Mouse (Mus musculus) bone marrow, adult 2 months (tissue): ENCODE data around the gene Nfix. TPM values are rescaled to one million over a fixed set of nuclear protein-coding genes. Genes with fewer than 3 reads are reported as not detected.

Experiments
- H3K27ac ChIP-seq: fragments of 200-500 bp; 2 replicates; pipeline ENCODE4 v1.5.1; 2012; ENCODE audit warnings: low read depth, mild to moderate bottlenecking, control low read depth, inconsistent platforms, low read length; ENCODE audit not compliant: control insufficient read depth, poor library complexity, insufficient read depth
- H3K4me1 ChIP-seq: fragments of 200-500 bp; 2 replicates; pipeline ENCODE4 v1.6.1; 2011; ENCODE audit warnings: low read length; ENCODE audit not compliant: control insufficient read depth, insufficient read depth
- H3K4me3 ChIP-seq: fragments of 200-500 bp; replicated peaks from 2 replicates; pipeline ENCODE3; 2011; ENCODE audit warnings: mild to moderate bottlenecking, low read depth, low read length, control low read depth; ENCODE audit not compliant: control insufficient read depth
- CTCF ChIP-seq: fragments of 200-500 bp; IDR thresholded peaks from 2 replicates; pipeline ENCODE4 v1.5.1; 2011; ENCODE audit warnings: low read length, control low read depth; ENCODE audit not compliant: control insufficient read depth, insufficient read depth
- POLR2A ChIP-seq: fragments of 200-500 bp; IDR thresholded peaks from 2 replicates; pipeline ENCODE4 v1.6.1; 2011; ENCODE audit warnings: low read depth, mild to moderate bottlenecking, control low read depth, low read length, borderline replicate concordance; ENCODE audit not compliant: control insufficient read depth
- WGBS: fragments of 180-500 bp; shearing (Covaris S2); methylation state at CpG from one replicate; pipeline ENCODE4 v1.1.7; 2018; 5-methylcytosine and 5-hydroxymethylcytosine counted together
- polyA plus RNA-seq: library from polyadenylated mRNA; stranded (reverse); fragments of >200 nt; gene quantifications from 2 replicates; pipeline ENCODE4 v1.2.4, GENCODE M21; 2011; ENCODE audit warnings: low replicate concordance; ENCODE audit not compliant: missing spikeins, insufficient read depth, insufficient read length

The Nfix gene
- polyA plus RNA-seq, 1 experiment, result 20.6 TPM

- no peak overlapping the region for H3K4me3 ChIP-seq
- no peak overlapping the region for H3K27ac ChIP-seq
- 90% methylated on average over 5 of the region's 5 CpGs for WGBS
- TF ChIP-seq POLR2A (no peak), CTCF (no peak)
- H3K4me1 ChIP-seq, result no peaks in the 10 kb centered on the region
These were observed 9.8 kb upstream of the Nfix start for GRCm38 (mm10) chr8:84809941-84810280.

DNA sequence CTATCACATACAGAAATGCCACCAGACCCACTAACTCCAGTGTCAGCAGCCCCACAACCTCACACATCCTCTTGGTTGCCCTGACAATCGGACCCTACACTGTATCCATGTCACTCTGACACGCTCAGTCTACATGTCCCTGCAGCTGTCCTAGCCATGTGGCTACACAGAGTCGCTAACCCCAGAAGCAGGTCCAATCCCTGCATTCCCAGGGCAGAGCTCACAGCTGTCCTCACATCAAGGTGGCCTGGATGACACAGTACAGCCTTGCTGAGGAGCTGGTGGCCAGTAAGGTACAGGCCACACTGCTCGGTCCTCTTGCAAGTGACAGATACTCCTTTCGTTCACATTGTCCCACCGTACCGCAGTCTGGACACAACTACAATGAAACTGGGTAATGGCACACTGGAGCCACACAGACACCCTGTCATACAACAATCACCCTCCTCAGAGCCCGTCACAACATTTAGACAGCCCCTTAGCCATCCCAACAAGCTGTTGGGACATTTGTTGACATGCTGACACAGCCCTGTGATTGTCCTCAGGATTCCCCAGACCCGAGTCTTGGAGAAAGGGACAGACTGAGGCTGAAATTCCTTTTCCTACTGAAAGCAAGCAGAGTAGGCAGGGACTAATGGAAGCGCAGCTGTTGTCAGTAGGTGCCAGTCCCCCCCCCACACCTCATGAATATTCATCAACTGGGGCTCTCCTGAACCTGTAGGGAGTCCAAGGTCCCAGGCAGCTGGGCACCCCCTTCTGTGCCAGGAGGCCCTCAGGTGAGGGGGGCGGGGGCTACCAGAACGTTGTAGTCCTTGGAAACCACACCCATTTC, 9.2 kb upstream of the Nfix start:
- H3K4me1 ChIP-seq, result no peaks in the 10 kb centered on the region
- H3K27ac ChIP-seq, result no peak overlapping the region
- no peak overlapping the region for H3K4me3 ChIP-seq
- TF ChIP-seq CTCF, result no peak
- TF ChIP-seq POLR2A, result no peak
- WGBS, result 81% methylated on average over 12 of the region's 12 CpGs

DNA sequence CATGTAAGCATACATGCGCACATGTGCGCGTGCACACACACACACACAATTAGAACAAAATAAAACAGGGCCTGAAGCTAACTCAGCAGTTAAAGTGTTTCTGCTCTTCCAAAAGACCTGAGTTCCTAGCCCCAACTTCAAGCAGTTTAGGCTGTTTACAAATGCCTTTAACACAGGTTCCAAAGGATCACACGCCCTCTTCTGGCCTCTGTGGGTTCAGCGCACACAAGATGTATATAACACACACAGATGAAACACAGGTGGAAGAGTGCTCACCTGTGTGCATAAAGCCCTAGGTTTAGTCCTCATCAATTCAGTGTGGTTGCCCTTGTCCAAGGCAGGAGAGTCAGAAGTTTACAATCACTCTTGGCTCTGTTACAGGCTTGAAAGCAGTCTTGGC, 5.9 kb upstream of the Nfix start:
- Histone ChIP-seq H3K4me1 (no peaks in the 10 kb centered on the region), H3K27ac (no peak overlapping the region), H3K4me3 (no peak overlapping the region)
- no peak for TF ChIP-seq POLR2A
- TF ChIP-seq CTCF, result no peak
- 97% methylated on average over 5 of the region's 5 CpGs for WGBS

DNA sequence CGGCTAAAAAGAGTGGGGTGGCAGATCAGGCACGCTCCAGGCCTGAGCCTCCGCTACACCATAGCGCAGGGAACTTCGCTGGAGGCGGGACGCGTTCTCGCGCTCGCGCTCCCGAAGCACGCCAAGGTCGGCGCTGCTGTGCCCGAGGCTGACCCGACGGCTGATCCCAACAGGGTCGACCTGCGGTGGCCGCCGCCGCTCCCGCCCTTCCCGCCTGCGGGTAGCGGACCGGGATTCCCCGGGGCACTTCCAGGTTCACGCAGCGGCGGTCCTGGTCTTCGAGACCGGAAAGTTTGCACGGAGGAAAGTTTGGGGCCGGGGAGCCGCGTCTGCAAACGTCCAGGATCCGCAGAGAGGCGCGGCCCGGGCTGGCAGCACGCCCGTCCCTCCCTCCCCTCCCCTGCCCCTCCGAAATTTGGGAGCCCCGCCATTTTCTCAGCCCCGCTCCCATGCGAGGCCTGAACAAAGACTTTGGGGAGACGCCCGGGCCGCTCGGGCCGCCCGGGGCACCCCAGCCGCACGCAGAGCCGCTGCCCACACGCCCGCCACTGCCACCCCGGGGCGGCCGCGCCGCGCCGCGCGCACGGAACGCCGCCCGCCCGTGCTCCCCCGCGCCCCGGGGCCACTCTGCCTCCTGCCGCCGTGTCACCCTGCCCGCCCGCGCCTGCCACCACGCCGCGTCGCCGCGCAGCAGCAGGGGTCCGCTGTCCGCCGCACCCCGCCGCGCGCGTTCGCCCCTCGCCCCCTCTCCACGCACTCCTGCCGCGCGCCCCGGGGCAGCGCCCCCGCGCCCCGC, 810 bp downstream of the Nfix start:
- H3K4me1 ChIP-seq, result peaks cover 3% of the 10 kb centered on the region; the same call in 1 of the 2 replicates
- TF ChIP-seq CTCF (peak; percentile 6; the same call in 1 of the 2 replicates), POLR2A (no peak)
- WGBS, result under 1% methylated on average over 101 of the region's 108 CpGs
- H3K4me3 ChIP-seq, result peak overlapping the region; percentile 64
- H3K27ac ChIP-seq, result peak overlapping the region; percentile 60; the same call in 1 of the 2 replicates

DNA sequence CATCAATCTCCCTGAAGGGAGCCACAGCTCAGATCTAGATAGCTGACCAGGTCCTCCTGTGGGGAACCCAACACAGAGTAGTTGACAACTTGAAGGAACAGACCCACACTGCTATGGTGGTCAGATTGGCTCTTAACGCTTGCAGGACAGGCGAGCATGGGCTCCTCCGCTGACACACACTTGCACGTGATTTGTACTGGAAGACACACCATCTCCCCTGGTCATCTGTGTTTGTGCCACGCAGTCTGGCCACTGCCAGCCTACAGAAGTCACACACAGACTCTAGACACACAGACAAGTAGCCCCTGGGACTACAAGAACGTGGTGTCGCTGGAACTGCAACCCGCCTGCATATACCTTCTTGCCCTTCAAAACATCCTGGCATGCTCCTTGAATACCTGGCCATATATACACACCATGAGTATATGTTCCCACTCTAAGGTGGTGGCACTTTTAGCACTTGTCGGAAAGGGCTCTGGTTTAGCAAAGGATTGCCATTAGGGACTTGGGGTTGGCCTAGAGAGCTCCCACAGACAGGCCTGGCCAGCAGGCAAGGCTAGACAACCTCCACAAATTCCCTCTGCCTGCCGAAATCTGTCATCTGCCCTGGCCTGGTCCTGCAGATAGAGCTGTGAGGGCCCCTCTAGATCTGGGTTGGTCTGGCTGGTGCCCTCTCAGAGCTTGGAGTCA, 1.6 kb downstream of the Nfix start:
- Histone ChIP-seq H3K4me1 (peaks cover 3% of the 10 kb centered on the region; the same call in 1 of the 2 replicates), H3K4me3 (peak overlapping the region; percentile 64), H3K27ac (peak overlapping the region; percentile 49; the same call in 1 of the 2 replicates)
- TF ChIP-seq CTCF (0 out of 2 replicates have a peak, but pooled peaks have one; percentile 3), POLR2A (no peak)
- 80% methylated on average over 10 of the region's 10 CpGs for WGBS

DNA sequence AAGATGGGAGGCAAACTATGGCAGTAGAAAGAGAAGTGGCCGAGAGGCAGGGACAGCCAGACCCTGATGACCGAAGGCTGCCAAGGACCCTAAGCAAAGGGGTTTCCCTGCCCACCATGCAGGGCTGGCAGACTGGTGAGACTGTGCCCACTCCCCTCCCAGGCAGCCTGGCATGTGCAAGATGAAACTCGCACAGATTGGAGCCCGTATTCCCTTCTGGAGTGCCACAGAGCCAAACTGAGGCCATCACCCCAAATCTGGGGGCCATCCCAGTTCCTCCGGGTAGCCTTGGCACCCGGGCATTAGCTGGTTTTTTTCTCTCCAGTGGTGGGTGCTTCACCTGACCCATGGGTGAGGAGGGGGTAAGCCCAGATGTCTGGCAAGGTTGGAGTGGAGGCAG, 2.2 kb downstream of the Nfix start:
- no peak overlapping the region for H3K27ac ChIP-seq
- TF ChIP-seq POLR2A, result no peak
- no peak for TF ChIP-seq CTCF
- 90% methylated on average over 6 of the region's 6 CpGs for WGBS
- no peak overlapping the region for H3K4me3 ChIP-seq
- peaks cover 3% of the 10 kb centered on the region; the same call in 1 of the 2 replicates for H3K4me1 ChIP-seq

- no peak overlapping the region for H3K27ac ChIP-seq
- H3K4me1 ChIP-seq, result peaks cover 3% of the 10 kb centered on the region; the same call in 1 of the 2 replicates
- H3K4me3 ChIP-seq, result no peak overlapping the region
- TF ChIP-seq POLR2A (no peak), CTCF (no peak)
- 93% methylated on average over 15 of the region's 15 CpGs for WGBS
These were observed 2.8 kb downstream of the Nfix start for GRCm38 (mm10) chr8:84797256-84797797.

DNA sequence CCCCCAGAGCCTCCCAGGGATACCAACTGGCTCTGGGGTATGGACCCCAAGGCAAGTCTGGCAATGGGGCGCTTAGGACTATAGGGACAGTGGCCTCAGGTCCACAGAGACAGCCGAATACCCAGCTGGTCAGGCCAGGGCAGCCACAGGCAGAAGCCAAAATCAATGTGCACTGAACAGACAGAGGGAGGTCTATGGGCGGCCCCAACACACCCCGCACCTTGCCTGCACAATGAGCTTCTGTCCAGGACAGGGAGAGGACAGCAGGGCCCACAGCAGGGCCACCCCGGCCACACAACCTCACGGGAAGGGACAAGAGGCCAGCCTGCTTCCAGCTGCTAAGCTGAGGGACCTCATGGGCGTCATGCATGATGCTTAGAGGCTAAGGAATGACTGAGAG, 5.7 kb downstream of the Nfix start:
- H3K27ac ChIP-seq, result no peak overlapping the region
- 89% methylated on average over 7 of the region's 7 CpGs for WGBS
- TF ChIP-seq POLR2A (no peak), CTCF (no peak)

More for the DNA sequence above, 5.7 kb downstream of the Nfix start:
- Histone ChIP-seq H3K4me3 (no peak overlapping the region), H3K4me1 (no peaks in the 10 kb centered on the region)
